Mouse (Mus musculus): Measurements from ENCODE around the gene Tex11. TPM values are rescaled to one million over a fixed set of nuclear protein-coding genes. Genes with fewer than 3 reads are reported as not detected.
A peak's percentile ranks its signal among the peaks of the same experiment; 100 is the strongest.

Tex11 gene
- polyA plus RNA-seq, 1 experiment from 2014 or later, result 0.05 TPM

GRCm38 (mm10) chrX:100814139-100814538 is 245.3 kb downstream of the Tex11 start:
- Histone ChIP-seq H3K27ac (no peak overlapping the region), H3K4me3 (no peak overlapping the region), H3K36me3 (peaks cover 23% of the 10 kb centered on the region), H3K4me1 (no peaks in the 10 kb centered on the region), H3K9me3 (no peaks in the 10 kb centered on the region), H3K9ac (no peak overlapping the region), H3K27me3 (peaks cover 2% of the 10 kb centered on the region; the same call in 1 of the 2 replicates), H3K4me2 (no peak overlapping the region)
- 88% methylated on average over 8 of the region's 8 CpGs for WGBS
- no peak for ATAC-seq (ENCODE audit: insufficient number of reproducible peaks, low FRiP score, low TSS enrichment, low read depth)

GRCm38 (mm10) chrX:100811129-100811528 is 248.3 kb downstream of the Tex11 start:
- H3K36me3 ChIP-seq, result peaks cover 20% of the 10 kb centered on the region; the same call in 1 of the 2 replicates
- ATAC-seq (ENCODE audit: insufficient number of reproducible peaks, low FRiP score, low TSS enrichment, low read depth), result no peak
- H3K4me2 ChIP-seq, result no peak overlapping the region
- H3K4me1 ChIP-seq, result no peaks in the 10 kb centered on the region
- 79% methylated on average over 4 of the region's 4 CpGs for WGBS
- H3K9me3 ChIP-seq, result no peaks in the 10 kb centered on the region
- no peak overlapping the region for H3K4me3 ChIP-seq
- H3K27me3 ChIP-seq, result no peaks in the 10 kb centered on the region
- H3K27ac ChIP-seq, result no peak overlapping the region
- no peak overlapping the region for H3K9ac ChIP-seq

- 0 out of 2 replicates have a peak, but pooled peaks cover under 1% of the 10 kb centered on the region for H3K36me3 ChIP-seq
- no peaks in the 10 kb centered on the region for H3K4me1 ChIP-seq
- no peak overlapping the region for H3K4me3 ChIP-seq
- H3K27ac ChIP-seq, result no peak overlapping the region
- WGBS, result 68% methylated on average over 6 of the region's 6 CpGs
- H3K9ac ChIP-seq, result no peak overlapping the region
- no peak overlapping the region for H3K4me2 ChIP-seq
- H3K9me3 ChIP-seq, result no peaks in the 10 kb centered on the region
- ATAC-seq (ENCODE audit: insufficient number of reproducible peaks, low FRiP score, low TSS enrichment, low read depth), result no peak
- no peaks in the 10 kb centered on the region; the same call in 1 of the 2 replicates for H3K27me3 ChIP-seq
Measured at GRCm38 (mm10) chrX:100802034-100802433, 257.4 kb downstream of the Tex11 start.

- no peak overlapping the region for H3K4me3 ChIP-seq
- no peak overlapping the region for H3K4me2 ChIP-seq
- H3K4me1 ChIP-seq, result no peaks in the 10 kb centered on the region
- 0 out of 2 replicates have a peak, but pooled peaks cover 4% of the 10 kb centered on the region for H3K36me3 ChIP-seq
- no peaks in the 10 kb centered on the region for H3K9me3 ChIP-seq
- no peak for ATAC-seq (ENCODE audit: insufficient number of reproducible peaks, low FRiP score, low TSS enrichment, low read depth)
- 29% methylated on average over 2 of the region's 2 CpGs for WGBS
- no peak overlapping the region for H3K9ac ChIP-seq
- H3K27me3 ChIP-seq, result no peaks in the 10 kb centered on the region; the same call in 1 of the 2 replicates
- peak overlapping the region; percentile 12; the same call in 1 of the 2 replicates for H3K27ac ChIP-seq
Measured at GRCm38 (mm10) chrX:100800643-100801042, 258.8 kb downstream of the Tex11 start.

GRCm38 (mm10) chrX:100797851-100798527 is 261.5 kb downstream of the Tex11 start:
- no peak overlapping the region for H3K4me3 ChIP-seq
- no peak overlapping the region for H3K9ac ChIP-seq
- no peaks in the 10 kb centered on the region; the same call in 1 of the 2 replicates for H3K27me3 ChIP-seq
- H3K9me3 ChIP-seq, result no peaks in the 10 kb centered on the region
- no peak for ATAC-seq (ENCODE audit: insufficient number of reproducible peaks, low FRiP score, low TSS enrichment, low read depth)
- H3K4me2 ChIP-seq, result no peak overlapping the region
- WGBS, result 69% methylated on average over 7 of the region's 7 CpGs
- 0 out of 2 replicates have a peak, but pooled peaks cover 4% of the 10 kb centered on the region for H3K36me3 ChIP-seq
- no peak overlapping the region for H3K27ac ChIP-seq
- no peaks in the 10 kb centered on the region for H3K4me1 ChIP-seq

- Histone ChIP-seq H3K9ac (no peak overlapping the region), H3K4me2 (no peak overlapping the region), H3K36me3 (0 out of 2 replicates have a peak, but pooled peaks cover 4% of the 10 kb centered on the region), H3K27ac (no peak overlapping the region), H3K4me3 (no peak overlapping the region), H3K9me3 (no peaks in the 10 kb centered on the region), H3K27me3 (no peaks in the 10 kb centered on the region; the same call in 1 of the 2 replicates), H3K4me1 (no peaks in the 10 kb centered on the region)
- 57% methylated on average over 4 of the region's 4 CpGs for WGBS
- ATAC-seq (ENCODE audit: insufficient number of reproducible peaks, low FRiP score, low TSS enrichment, low read depth), result no peak
Measured at GRCm38 (mm10) chrX:100797370-100797769, 262.1 kb downstream of the Tex11 start.

GRCm38 (mm10) chrX:100796741-100797090 is 262.8 kb downstream of the Tex11 start:
- H3K9me3 ChIP-seq, result no peaks in the 10 kb centered on the region
- 75% methylated on average over 3 of the region's 3 CpGs for WGBS
- no peak overlapping the region for H3K4me2 ChIP-seq
- H3K4me3 ChIP-seq, result no peak overlapping the region
- H3K9ac ChIP-seq, result no peak overlapping the region
- 0 out of 2 replicates have a peak, but pooled peaks cover 5% of the 10 kb centered on the region for H3K27me3 ChIP-seq
- ATAC-seq (ENCODE audit: insufficient number of reproducible peaks, low FRiP score, low TSS enrichment, low read depth), result no peak
- no peak overlapping the region for H3K27ac ChIP-seq
- 0 out of 2 replicates have a peak, but pooled peaks cover 4% of the 10 kb centered on the region for H3K36me3 ChIP-seq
- no peaks in the 10 kb centered on the region for H3K4me1 ChIP-seq

GRCm38 (mm10) chrX:100796041-100796740 is 263.3 kb downstream of the Tex11 start:
- no peak for ATAC-seq (ENCODE audit: insufficient number of reproducible peaks, low FRiP score, low TSS enrichment, low read depth)
- Histone ChIP-seq H3K27me3 (0 out of 2 replicates have a peak, but pooled peaks cover 5% of the 10 kb centered on the region), H3K9ac (no peak overlapping the region), H3K4me3 (no peak overlapping the region), H3K27ac (no peak overlapping the region), H3K4me1 (no peaks in the 10 kb centered on the region), H3K9me3 (no peaks in the 10 kb centered on the region), H3K4me2 (no peak overlapping the region), H3K36me3 (0 out of 2 replicates have a peak, but pooled peaks cover 4% of the 10 kb centered on the region)
- 62% methylated on average over 6 of the region's 6 CpGs for WGBS

- Histone ChIP-seq H3K4me3 (no peak overlapping the region), H3K27me3 (0 out of 2 replicates have a peak, but pooled peaks cover 5% of the 10 kb centered on the region), H3K9ac (no peak overlapping the region), H3K4me2 (no peak overlapping the region), H3K9me3 (no peaks in the 10 kb centered on the region), H3K36me3 (no peaks in the 10 kb centered on the region), H3K4me1 (no peaks in the 10 kb centered on the region), H3K27ac (no peak overlapping the region)
- 61% methylated on average over 4 of the region's 4 CpGs for WGBS
- ATAC-seq (ENCODE audit: insufficient number of reproducible peaks, low FRiP score, low TSS enrichment, low read depth), result no peak
Measured at GRCm38 (mm10) chrX:100789322-100789721, 270.1 kb downstream of the Tex11 start.

Other genes with a start within 250 kb of the Tex11 start
- 1.7 and 2.3 TPM in 2 replicates for gene Slc7a3, start 26.4 kb upstream of the Tex11 start, polyA plus RNA-seq (2015; fragmentation: Nextera tagmentation; extraction: Ambion mirVana)
- gene Snx12, start 162.9 kb upstream of the Tex11 start, polyA plus RNA-seq (2015; fragmentation: Nextera tagmentation; extraction: Ambion mirVana), result 52.0 and 52.8 TPM in 2 replicates
- 3.7 and 4.0 TPM in 2 replicates for gene Foxo4, start 194.9 kb upstream of the Tex11 start, polyA plus RNA-seq (2015; fragmentation: Nextera tagmentation; extraction: Ambion mirVana)
- gene Gm614, start 204.3 kb upstream of the Tex11 start, polyA plus RNA-seq (2015; fragmentation: Nextera tagmentation; extraction: Ambion mirVana), result not detected in 2 replicates
- gene Il2rg, start 208.6 kb upstream of the Tex11 start, polyA plus RNA-seq (2015; fragmentation: Nextera tagmentation; extraction: Ambion mirVana), result 19.3 and 20.4 TPM in 2 replicates
- gene Gm20489, start 209.4 kb upstream of the Tex11 start, polyA plus RNA-seq (2015; fragmentation: Nextera tagmentation; extraction: Ambion mirVana), result not detected in 2 replicates
- 28.7 and 30.5 TPM in 2 replicates for gene Med12, start 214.4 kb upstream of the Tex11 start, polyA plus RNA-seq (2015; fragmentation: Nextera tagmentation; extraction: Ambion mirVana)
- 12.9 and 14.3 TPM in 2 replicates for gene Nlgn3, start 239.5 kb upstream of the Tex11 start, polyA plus RNA-seq (2015; fragmentation: Nextera tagmentation; extraction: Ambion mirVana)

All from limb, embryonic 15.5 days (tissue).